Comparison of ENCODE assay signal across 9 mouse cellular contexts in the genomic region with DNA sequence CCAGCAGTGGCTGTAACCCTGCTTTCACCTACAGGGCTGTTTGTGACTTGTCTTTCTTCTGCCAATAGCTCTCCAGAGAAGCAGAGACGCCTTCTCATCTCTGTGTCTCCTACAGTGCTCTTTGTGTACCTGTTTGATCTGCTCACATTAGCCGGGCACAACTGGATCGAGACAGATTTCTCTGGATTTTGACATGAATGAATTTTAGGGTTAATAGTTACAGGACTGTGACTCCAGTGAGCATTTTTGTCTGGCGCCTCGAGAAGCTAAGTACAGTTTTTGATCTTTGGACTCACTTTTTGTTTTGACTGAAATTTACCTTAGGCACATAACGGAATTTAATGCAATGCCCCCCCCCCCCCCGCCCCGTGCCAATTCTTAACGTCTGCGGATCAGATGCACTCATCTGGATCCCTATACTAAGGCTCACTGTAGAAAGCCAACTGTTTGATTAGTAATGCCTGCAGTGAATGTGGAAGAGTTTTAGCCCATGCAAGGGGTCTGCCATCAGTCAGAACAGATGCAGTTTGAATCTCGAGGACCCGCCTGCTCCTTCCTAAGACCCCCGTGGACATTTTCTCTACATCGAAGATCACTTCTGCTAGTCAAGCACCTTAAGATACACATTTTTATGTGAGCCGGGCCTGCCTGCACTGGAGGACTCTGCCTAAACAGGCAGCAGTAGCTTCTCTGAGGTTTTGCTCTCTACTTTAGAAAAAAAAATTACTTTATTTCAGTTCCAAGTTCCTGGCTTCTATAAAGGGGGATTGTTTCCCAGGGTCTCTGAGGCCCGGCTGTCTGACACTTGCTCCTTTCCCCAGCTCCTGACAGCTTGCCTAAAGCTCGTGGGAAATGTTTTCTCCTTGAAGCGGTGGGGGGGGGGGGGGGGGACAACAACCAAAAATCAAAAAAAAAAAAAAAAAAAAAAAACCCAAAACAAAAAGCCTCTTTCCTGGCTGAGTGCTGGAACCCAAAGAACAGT. TPM values are rescaled to one million over a fixed set of nuclear protein-coding genes. Genes with fewer than 3 reads are reported as not detected.
DNase-seq lines count a peak whose midpoint lies in the region; ATAC-seq and TF ChIP-seq lines count a peak whose summit lies in the region.
"Had no signal": no experiment of that assay in that cellular context is flagged by ENCODE, and none has a peak within 500 bp of the region (broad histone marks: within the 10 kb centered on the region; RNA-seq: fewer than 3 reads in every experiment).

No protein-coding gene starts in this region.

- peak; percentile 65 for DNase-seq in liver, adult 2 months (ENCODE audit: extremely low read depth, low read depth, low spot score)
- DNase-seq in liver, result no peak
- DNase-seq in ovary, postnatal 36 days (ENCODE audit: low spot score), result no peak
- no peak for DNase-seq in cerebellum, adult 9-10 months

- H3K4me3 ChIP-seq in liver, adult 2 months (ENCODE audit: insufficient read depth, low read depth, low read length), result peak overlapping the region; percentile 35
- H3K4me3 ChIP-seq in forebrain, embryonic 13.5 days, result no peak overlapping the region
- H3K4me3 ChIP-seq in kidney, embryonic 16.5 days (ENCODE audit: low read length), result peak overlapping the region; percentile 26
- no peak overlapping the region for H3K4me3 ChIP-seq in neural tube, embryonic 14.5 days (ENCODE audit: low read depth, low read length)

- peaks cover 46% of the 10 kb centered on the region for H3K4me1 ChIP-seq in liver, adult 2 months (ENCODE audit: control insufficient read depth, insufficient read depth, low read length)
- H3K4me1 ChIP-seq in forebrain, embryonic 13.5 days, result no peaks in the 10 kb centered on the region
- peaks cover 15% of the 10 kb centered on the region; the same call in 1 of the 2 replicates for H3K4me1 ChIP-seq in kidney, embryonic 16.5 days (ENCODE audit: insufficient read depth, low read length)
- no peaks in the 10 kb centered on the region for H3K4me1 ChIP-seq in neural tube, embryonic 14.5 days (ENCODE audit: control insufficient read depth, insufficient read depth, low read length)

- peaks cover 7% of the 10 kb centered on the region; the same call in 1 of the 2 replicates for H3K79me2 ChIP-seq in liver, adult 2 months (ENCODE audit: control insufficient read depth, insufficient read depth, low read length)

- peaks cover 18% of the 10 kb centered on the region; the same call in 1 of the 2 replicates for H3K36me3 ChIP-seq in liver, adult 2 months (ENCODE audit: control insufficient read depth, insufficient read depth, low read length)
- H3K36me3 ChIP-seq in forebrain, embryonic 13.5 days (ENCODE audit: poor library complexity, severe bottlenecking), result no peaks in the 10 kb centered on the region
- no peaks in the 10 kb centered on the region for H3K36me3 ChIP-seq in kidney, embryonic 16.5 days (ENCODE audit: insufficient read depth, low read length)
- no peaks in the 10 kb centered on the region for H3K36me3 ChIP-seq in neural tube, embryonic 14.5 days (ENCODE audit: control insufficient read depth, insufficient read depth, low read length)

- no peak for TF ChIP-seq POLR2A in liver, adult 2 months (IDR thresholded peaks at IDR 0.05; ENCODE audit: extremely low read depth, insufficient read depth, low read length)

- H3K9ac ChIP-seq in liver, adult 2 months (ENCODE audit: low read depth, low read length), result peak overlapping the region; percentile 60
- no peak overlapping the region for H3K9ac ChIP-seq in forebrain, embryonic 13.5 days
- H3K9ac ChIP-seq in kidney, embryonic 16.5 days (replicated peaks; ENCODE audit: low read length), result peak overlapping the region; percentile 46
- H3K9ac ChIP-seq in neural tube, embryonic 14.5 days (replicated peaks; ENCODE audit: low read depth, low read length), result no peak overlapping the region

- H3K9me3 ChIP-seq in forebrain, embryonic 13.5 days (replicated peaks), result no peaks in the 10 kb centered on the region
- H3K9me3 ChIP-seq in kidney, embryonic 16.5 days (ENCODE audit: low read length), result no peaks in the 10 kb centered on the region
- no peaks in the 10 kb centered on the region for H3K9me3 ChIP-seq in neural tube, embryonic 14.5 days (ENCODE audit: control insufficient read depth, low read length)

- TF ChIP-seq CTCF in liver, adult 2 months (IDR thresholded peaks at IDR 0.05; ENCODE audit: low read depth, low read length), result no peak

- no peaks in the 10 kb centered on the region for H3K27me3 ChIP-seq in liver, adult 2 months (ENCODE audit: control insufficient read depth, insufficient read depth, low read length)
- no peaks in the 10 kb centered on the region for H3K27me3 ChIP-seq in forebrain, embryonic 13.5 days
- no peaks in the 10 kb centered on the region for H3K27me3 ChIP-seq in kidney, embryonic 16.5 days (ENCODE audit: insufficient read depth, low read length)
- no peaks in the 10 kb centered on the region for H3K27me3 ChIP-seq in neural tube, embryonic 14.5 days (ENCODE audit: control insufficient read depth, insufficient read depth, low read length)

- 45% methylated on average over 18 of the region's 18 CpGs for WGBS in liver, adult 2 months
- WGBS in forebrain, embryonic 13.5 days, result 57% methylated on average over 18 of the region's 18 CpGs
- 57% methylated on average over 17 of the region's 18 CpGs for WGBS in kidney, embryonic 16.5 days
- 66% methylated on average over 18 of the region's 18 CpGs for WGBS in neural tube, embryonic 14.5 days

- peak; percentile 37; the same call in 1 of the 2 replicates for ATAC-seq in forebrain, embryonic 13.5 days
- peak; percentile 40; the same call in 1 of the 2 replicates for ATAC-seq in kidney, embryonic 16.5 days (ENCODE audit: low FRiP score, low TSS enrichment)
- ATAC-seq in neural tube, embryonic 14.5 days (ENCODE audit: low read depth), result peak; percentile 18; the same call in 1 of the 2 replicates
- ATAC-seq in CD4-positive, CD25-positive, alpha-beta regulatory T cell, adult 4 months, result no peak

- H3K4me2 ChIP-seq in forebrain, embryonic 13.5 days, result peak overlapping the region; percentile 46
- H3K4me2 ChIP-seq in kidney, embryonic 16.5 days (replicated peaks; ENCODE audit: low read depth, low read length), result peak overlapping the region; percentile 34; the same call in 1 of the 2 replicates
- peak overlapping the region; percentile 24; the same call in 1 of the 2 replicates for H3K4me2 ChIP-seq in neural tube, embryonic 14.5 days (ENCODE audit: low read depth, low read length)

- peak overlapping the region; percentile 68 for H3K27ac ChIP-seq in liver, adult 2 months (replicated peaks; ENCODE audit: insufficient read depth, low read depth, low read length)
- H3K27ac ChIP-seq in forebrain, embryonic 13.5 days, result peak overlapping the region; percentile 14; the same call in 1 of the 2 replicates
- H3K27ac ChIP-seq in kidney, embryonic 16.5 days (ENCODE audit: low read length), result peak overlapping the region; percentile 64
- peak overlapping the region; percentile 57; the same call in 1 of the 2 replicates for H3K27ac ChIP-seq in neural tube, embryonic 14.5 days (ENCODE audit: low read depth, low read length)

RNA-seq across cellular contexts. Expression of a gene that starts 8.4 kb away (rescaled TPM):
- total RNA-seq in liver, adult 2 months (2014; rRNA removed), result 187 and 242 TPM in 2 replicates
- 152 and 171 TPM in 2 replicates for polyA plus RNA-seq in liver, adult 2 months (2012; rRNA removed)
- polyA plus RNA-seq in forebrain, embryonic 13.5 days (2015; fragmentation: Nextera tagmentation; extraction: Ambion mirVana), result 9.4 and 10.6 TPM in 2 replicates
- 62.7 and 65.9 TPM in 2 replicates for polyA plus RNA-seq in kidney, embryonic 16.5 days (2015; fragmentation: Nextera tagmentation; extraction: Ambion mirVana)
- 9.1 and 21.8 TPM in 2 replicates for polyA plus RNA-seq in neural tube, embryonic 14.5 days (2014; fragmentation: Nextera tagmentation; extraction: Ambion mirVana)
- under 1 TPM; 0.22 to 0.72 TPM for polyA plus RNA-seq in CD4-positive, CD25-positive, alpha-beta regulatory T cell, adult 4 months (2017; shearing (Covaris generic))

RNA-seq across cellular contexts. Expression of a gene that starts 40.5 kb away (rescaled TPM):
- 49.1 and 52.6 TPM in 2 replicates for total RNA-seq in liver, adult 2 months (2014; rRNA removed)
- 7.8 and 10.4 TPM in 2 replicates for polyA plus RNA-seq in liver, adult 2 months (2012; rRNA removed)
- 0.09 TPM in 1 of 2 replicates, not detected in the other for polyA plus RNA-seq in forebrain, embryonic 13.5 days (2015; fragmentation: Nextera tagmentation; extraction: Ambion mirVana)
- 6.5 and 9.3 TPM in 2 replicates for polyA plus RNA-seq in kidney, embryonic 16.5 days (2015; fragmentation: Nextera tagmentation; extraction: Ambion mirVana)
- 0.58 TPM in 1 of 2 replicates, not detected in the other for polyA plus RNA-seq in neural tube, embryonic 14.5 days (2014; fragmentation: Nextera tagmentation; extraction: Ambion mirVana)
- not detected for polyA plus RNA-seq in CD4-positive, CD25-positive, alpha-beta regulatory T cell, adult 4 months (2017; shearing (Covaris generic))
- total RNA-seq: ES-E14 had no signal

RNA-seq across cellular contexts. Expression of a gene that starts 44.3 kb away (rescaled TPM):
- 14.4 and 16.2 TPM in 2 replicates for total RNA-seq in liver, adult 2 months (2014; rRNA removed)
- polyA plus RNA-seq in liver, adult 2 months (2012; rRNA removed), result 7.7 and 8.1 TPM in 2 replicates
- polyA plus RNA-seq in forebrain, embryonic 13.5 days (2015; fragmentation: Nextera tagmentation; extraction: Ambion mirVana), result 0.31 TPM in 1 of 2 replicates, not detected in the other
- 1.7 and 2.1 TPM in 2 replicates for polyA plus RNA-seq in kidney, embryonic 16.5 days (2015; fragmentation: Nextera tagmentation; extraction: Ambion mirVana)
- 0.33 TPM in 2 replicates for polyA plus RNA-seq in neural tube, embryonic 14.5 days (2014; fragmentation: Nextera tagmentation; extraction: Ambion mirVana)
- polyA plus RNA-seq in CD4-positive, CD25-positive, alpha-beta regulatory T cell, adult 4 months (2017; shearing (Covaris generic)), result not detected
- total RNA-seq: ES-E14 had no signal

Comparison
In these comparisons a context has a peak if more than half of its experiments do, and no peak if none do; other contexts are left out.
1. H3K27ac ChIP-seq: peak in every context shown above with its lines; median percentile 68 in liver, adult 2 months; 64 in kidney, embryonic 16.5 days; 57 in neural tube, embryonic 14.5 days; 14 in forebrain, embryonic 13.5 days.
2. H3K4me3 ChIP-seq: peak in liver, adult 2 months (single experiment) and kidney, embryonic 16.5 days (single experiment); none in forebrain, embryonic 13.5 days (single experiment) and neural tube, embryonic 14.5 days (single experiment).
3. H3K9ac ChIP-seq: peak in liver, adult 2 months (single experiment) and kidney, embryonic 16.5 days (single experiment); none in forebrain, embryonic 13.5 days (single experiment) and neural tube, embryonic 14.5 days (single experiment).
4. Peak in every context shown above with its lines, with median percentiles within 50 percentile points of each other: H3K4me2 ChIP-seq.